Mouse (Mus musculus): Measurements from ENCODE around the gene Olfr1043. TPM values are rescaled to one million over a fixed set of nuclear protein-coding genes. Genes with fewer than 3 reads are reported as not detected.
"Not testable (repeated sequence)": the region's sequence is repeated elsewhere in the genome, so short reads cannot be mapped to it uniquely, and the experiment has no call there.

Olfr1043 gene
- polyA plus RNA-seq (2017; shearing (Covaris generic)), result not detected

- no peak for ATAC-seq
Observed at GRCm38 (mm10) chr2:86167422-86167821, at the start of gene Olfr1043. TSS of gene Olfr1043 (minus strand) at chr2:86167522.

- no peak for ATAC-seq
Observed at GRCm38 (mm10) chr2:86202909-86203308, 35.6 kb upstream of the Olfr1043 start, which contains the start of gene Olfr1045. TSS of gene Olfr1045 (minus strand) at chr2:86203009.

- ATAC-seq, result no peak
Observed at GRCm38 (mm10) chr2:86195863-86196262, 28.5 kb upstream of the Olfr1043 start.

GRCm38 (mm10) chr2:86185583-86185982, 18.3 kb upstream of the Olfr1043 start, which contains the start of gene Olfr52:
TSS of gene Olfr52 (minus strand) at chr2:86185683.
- ATAC-seq, result no peak

DNA sequence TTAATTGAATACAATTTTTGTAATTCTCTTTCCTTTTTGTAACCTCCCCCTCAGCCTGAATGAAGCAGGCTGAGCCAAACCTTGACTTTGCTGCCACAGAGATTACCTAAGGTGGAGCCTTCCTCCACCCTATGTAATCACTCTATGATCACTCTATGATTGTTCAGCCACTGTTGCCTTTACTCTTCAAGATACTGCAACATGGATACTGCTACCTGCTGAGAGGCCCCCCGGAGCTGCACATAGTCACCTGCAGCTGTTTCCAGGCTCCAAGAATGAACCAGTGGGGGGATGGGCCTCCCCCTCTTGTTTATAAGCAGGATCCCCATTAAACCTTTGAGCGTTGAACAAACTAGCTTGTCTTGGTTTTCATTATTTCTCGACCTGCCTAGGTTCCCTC, 12.6 kb upstream of the Olfr1043 start:
- no peak for ATAC-seq

- ATAC-seq, result no peak
Observed at GRCm38 (mm10) chr2:86177720-86178119, 10.4 kb upstream of the Olfr1043 start, which contains the start of gene Olfr1044. TSS of gene Olfr1044 (minus strand) at chr2:86177820.

DNA sequence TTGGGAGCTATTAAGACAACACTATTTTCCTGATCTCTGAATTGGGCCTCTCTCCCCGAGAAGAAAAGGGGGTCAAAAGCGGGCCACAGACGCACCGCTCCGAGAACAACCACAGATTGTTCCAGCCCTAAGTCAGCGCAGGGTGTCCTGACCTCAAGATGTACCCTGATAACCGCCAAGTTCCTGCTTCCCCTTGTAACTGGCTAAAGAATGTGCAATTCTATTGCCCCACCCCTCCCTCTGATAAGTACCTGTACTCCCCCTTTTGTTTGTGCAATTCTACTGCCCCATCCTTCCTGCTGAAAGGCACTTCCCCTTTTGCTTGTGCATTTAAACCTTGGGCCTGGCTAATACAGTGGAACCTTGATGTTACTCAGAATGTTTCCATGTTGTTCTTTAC, 8.1 kb upstream of the Olfr1043 start:
- ATAC-seq, result not testable (repeated sequence)

GRCm38 (mm10) chr2:86161738-86162137, 5.6 kb downstream of the Olfr1043 start, which contains the start of gene Olfr1042:
TSS of gene Olfr1042 (minus strand) at chr2:86161838.
- ATAC-seq, result no peak

GRCm38 (mm10) chr2:86146632-86147031, 20.7 kb downstream of the Olfr1043 start, which contains the start of gene Olfr1040:
TSS of gene Olfr1040 (minus strand) at chr2:86146732.
- ATAC-seq, result no peak

DNA sequence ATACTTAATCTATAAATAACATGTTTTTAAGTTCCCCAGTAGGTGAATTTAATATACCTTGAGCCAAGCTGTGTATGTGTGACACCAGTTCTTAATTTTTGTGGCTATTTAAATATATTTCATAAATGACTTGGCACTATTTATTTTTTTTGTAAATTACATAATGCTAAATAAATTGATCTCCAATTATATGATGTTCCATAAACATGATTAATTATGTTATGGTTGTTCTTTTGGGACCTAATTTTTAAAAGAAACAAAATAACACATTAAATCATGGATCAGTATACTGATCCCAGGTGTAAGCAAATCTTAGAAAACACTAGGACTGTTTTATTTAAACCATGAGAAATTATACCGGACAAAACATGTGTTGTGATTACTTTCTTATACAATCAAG, 31.5 kb downstream of the Olfr1043 start, which contains the start of gene Olfr1039:
Olfr1039 (minus strand) TSS at position 101 of the 400 bp plus-strand sequence.
- no peak for ATAC-seq

Other genes starting within 250 kb of the Olfr1043 start
- not detected for gene Olfr1026, start 246.0 kb downstream of the Olfr1043 start, polyA plus RNA-seq (2017; shearing (Covaris generic))
- not detected for gene Olfr1028, start 217.1 kb downstream of the Olfr1043 start, polyA plus RNA-seq (2017; shearing (Covaris generic))
- not detected for gene Olfr1029, start 193.6 kb downstream of the Olfr1043 start, polyA plus RNA-seq (2017; shearing (Covaris generic))
- gene Olfr1030, start 188.2 kb downstream of the Olfr1043 start, polyA plus RNA-seq (2017; shearing (Covaris generic)), result not detected
- not detected for gene Olfr1031, start 177.2 kb downstream of the Olfr1043 start, polyA plus RNA-seq (2017; shearing (Covaris generic))
- not detected for gene Olfr1032, start 162.0 kb downstream of the Olfr1043 start, polyA plus RNA-seq (2017; shearing (Covaris generic))
- gene Olfr1033, start 146.9 kb downstream of the Olfr1043 start, polyA plus RNA-seq (2017; shearing (Covaris generic)), result 1 to 10 TPM in 1 of 3 experiments, not detected in 2; 1.2 TPM
- gene Olfr1034, start 121.7 kb downstream of the Olfr1043 start, polyA plus RNA-seq (2017; shearing (Covaris generic)), result not detected
- gene Olfr1036, start 93.5 kb downstream of the Olfr1043 start, polyA plus RNA-seq (2017; shearing (Covaris generic)), result not detected
- gene Olfr1037, start 80.1 kb downstream of the Olfr1043 start, polyA plus RNA-seq (2017; shearing (Covaris generic)), result not detected
- gene Olfr1039, start 31.6 kb downstream of the Olfr1043 start, polyA plus RNA-seq (2017; shearing (Covaris generic)), result not detected
- not detected for gene Olfr1040, start 20.8 kb downstream of the Olfr1043 start, polyA plus RNA-seq (2017; shearing (Covaris generic))
- gene Olfr1042, start 5.7 kb downstream of the Olfr1043 start, polyA plus RNA-seq (2017; shearing (Covaris generic)), result not detected
- not detected for gene Olfr1044, start 10.3 kb upstream of the Olfr1043 start, polyA plus RNA-seq (2017; shearing (Covaris generic))
- gene Olfr52, start 18.2 kb upstream of the Olfr1043 start, polyA plus RNA-seq (2017; shearing (Covaris generic)), result not detected
- gene Olfr1045, start 35.5 kb upstream of the Olfr1043 start, polyA plus RNA-seq (2017; shearing (Covaris generic)), result not detected
- gene Olfr1046, start 51.8 kb upstream of the Olfr1043 start, polyA plus RNA-seq (2017; shearing (Covaris generic)), result not detected
- not detected for gene Olfr1047, start 63.9 kb upstream of the Olfr1043 start, polyA plus RNA-seq (2017; shearing (Covaris generic))
- gene Olfr1048, start 72.8 kb upstream of the Olfr1043 start, polyA plus RNA-seq (2017; shearing (Covaris generic)), result not detected
- gene Olfr1049, start 90.8 kb upstream of the Olfr1043 start, polyA plus RNA-seq (2017; shearing (Covaris generic)), result not detected
- not detected for gene Olfr1051, start 111.6 kb upstream of the Olfr1043 start, polyA plus RNA-seq (2017; shearing (Covaris generic))
- gene Olfr1052, start 124.9 kb upstream of the Olfr1043 start, polyA plus RNA-seq (2017; shearing (Covaris generic)), result under 1 TPM in 1 of 3 experiments, not detected in 2; 0.21 TPM
- gene Olfr1053, start 147.8 kb upstream of the Olfr1043 start, polyA plus RNA-seq (2017; shearing (Covaris generic)), result not detected
- not detected for gene Olfr1054, start 167.9 kb upstream of the Olfr1043 start, polyA plus RNA-seq (2017; shearing (Covaris generic))
- gene Olfr1055, start 182.8 kb upstream of the Olfr1043 start, polyA plus RNA-seq (2017; shearing (Covaris generic)), result not detected
- gene Olfr1056, start 194.9 kb upstream of the Olfr1043 start, polyA plus RNA-seq (2017; shearing (Covaris generic)), result not detected
- not detected for gene Olfr1057, start 210.9 kb upstream of the Olfr1043 start, polyA plus RNA-seq (2017; shearing (Covaris generic))
- gene Olfr1058, start 221.0 kb upstream of the Olfr1043 start, polyA plus RNA-seq (2017; shearing (Covaris generic)), result not detected
- not detected for gene Olfr1061, start 246.5 kb upstream of the Olfr1043 start, polyA plus RNA-seq (2017; shearing (Covaris generic))

All from inflammation-experienced regulatory T-cells, adult 6 months (primary cell).